Mouse (Mus musculus): ENCODE results near the gene Prss57.

DNA sequence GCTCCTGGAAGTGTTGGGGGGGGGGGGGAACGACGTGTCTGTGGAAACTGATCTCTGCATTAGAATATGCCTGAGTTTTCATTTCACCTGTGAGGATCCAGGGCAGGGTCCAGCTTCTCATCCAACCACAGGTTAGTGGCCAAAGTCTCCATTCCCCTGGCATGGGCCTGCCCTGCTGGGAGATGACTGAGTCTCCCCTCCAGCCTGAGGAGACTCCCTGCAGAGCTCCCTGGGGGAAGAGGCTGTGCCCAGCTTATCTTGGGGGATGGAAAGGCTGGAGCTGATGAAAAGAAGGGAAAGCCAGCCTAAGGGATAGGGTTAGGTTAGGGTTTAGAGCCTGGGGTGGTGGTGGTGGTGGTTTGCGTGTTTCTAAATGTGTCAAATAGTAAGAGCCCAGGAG is 11.1 kb upstream of the Prss57 start:
- TF ChIP-seq CTCF (IDR thresholded peaks at IDR 0.05) (no peak), POLR2A (IDR thresholded peaks at IDR 0.05; ENCODE audit: insufficient read depth, low read depth, low read length) (no peak), EP300 (IDR thresholded peaks at IDR 0.05; ENCODE audit: insufficient read depth, low read depth, low read length) (no peak)
